Mouse (Mus musculus) kidney, postnatal 25 days (tissue): Measurements from ENCODE around the gene Large1.
"Not testable (repeated sequence)": the region's sequence is repeated elsewhere in the genome, so short reads cannot be mapped to it uniquely, and the experiment has no call there.

Source experiments
- DNase-seq, 2 experiments: peaks; one replicate each; pipeline ENCODE4 v3.0.0; 2021; ENCODE audit warnings: mixed read lengths in 2 of 2

Large1 gene

GRCm38 (mm10) chr8:72993831-72994230 lies 359.5 kb downstream of the Large1 start:
- no peak for DNase-seq

GRCm38 (mm10) chr8:72990425-72990824 lies 362.9 kb downstream of the Large1 start:
- no peak for DNase-seq

- DNase-seq, result no peak
Measured at GRCm38 (mm10) chr8:72982832-72983231, 370.5 kb downstream of the Large1 start.

GRCm38 (mm10) chr8:72955074-72955473 lies 398.3 kb downstream of the Large1 start:
- no peak for DNase-seq

GRCm38 (mm10) chr8:72941393-72941792 lies 411.9 kb downstream of the Large1 start:
- DNase-seq, result not testable (repeated sequence)

GRCm38 (mm10) chr8:72919182-72919902 lies 434.0 kb downstream of the Large1 start:
- DNase-seq, result no peak

- no peak for DNase-seq
Measured at GRCm38 (mm10) chr8:72905491-72905890, 447.8 kb downstream of the Large1 start.

GRCm38 (mm10) chr8:72901591-72901990 lies 451.7 kb downstream of the Large1 start:
- no peak for DNase-seq

GRCm38 (mm10) chr8:72899321-72899720 lies 454.0 kb downstream of the Large1 start:
- DNase-seq, result no peak

- no peak for DNase-seq
Measured at GRCm38 (mm10) chr8:72883033-72883432, 470.3 kb downstream of the Large1 start.

GRCm38 (mm10) chr8:72873411-72873810 lies 479.9 kb downstream of the Large1 start:
- DNase-seq, result no peak

- DNase-seq, result no peak
Measured at GRCm38 (mm10) chr8:72846881-72847280, 506.5 kb downstream of the Large1 start.

GRCm38 (mm10) chr8:72835863-72836262 lies 517.5 kb downstream of the Large1 start:
- DNase-seq, result no peak

GRCm38 (mm10) chr8:72833112-72833511 lies 520.2 kb downstream of the Large1 start:
- no peak for DNase-seq

GRCm38 (mm10) chr8:72832371-72832770 lies 521.0 kb downstream of the Large1 start:
- no peak for DNase-seq

GRCm38 (mm10) chr8:72817655-72818349 lies 535.5 kb downstream of the Large1 start:
- DNase-seq, result no peak

GRCm38 (mm10) chr8:72816679-72817078 lies 536.7 kb downstream of the Large1 start:
- no peak for DNase-seq

GRCm38 (mm10) chr8:72815681-72816080 lies 537.7 kb downstream of the Large1 start:
- no peak for DNase-seq

GRCm38 (mm10) chr8:72812690-72813089 lies 540.6 kb downstream of the Large1 start:
- DNase-seq, result peak in 1 of 2 experiments; percentile 14

GRCm38 (mm10) chr8:72801583-72801982 lies 551.8 kb downstream of the Large1 start:
- no peak for DNase-seq

- DNase-seq, result no peak
Measured at GRCm38 (mm10) chr8:72780644-72781043, 572.7 kb downstream of the Large1 start.

GRCm38 (mm10) chr8:72777797-72778196 lies 575.5 kb downstream of the Large1 start:
- DNase-seq, result no peak

GRCm38 (mm10) chr8:72766777-72767176 lies 586.6 kb downstream of the Large1 start:
- no peak for DNase-seq

GRCm38 (mm10) chr8:72765696-72766095 lies 587.6 kb downstream of the Large1 start:
- DNase-seq, result no peak
